Mouse (Mus musculus) erythroblast, adult 5-6 weeks (primary cell): Measurements from ENCODE around the gene Gm21093. TPM values are rescaled to one million over a fixed set of nuclear protein-coding genes. Genes with fewer than 3 reads are reported as not detected.
"Not testable (repeated sequence)": the region's sequence is repeated elsewhere in the genome, so short reads cannot be mapped to it uniquely, and the experiment has no call there.

ENCODE experiments used
- ATAC-seq: replicated peaks from 2 replicates; pipeline ENCODE4 v1.8.0; 2016; ENCODE audit warnings: moderate number of reproducible peaks, mild to moderate bottlenecking, moderate TSS enrichment, inconsistent platforms; ENCODE audit not compliant: poor library complexity, low FRiP score, severe bottlenecking
- total RNA-seq, 2 experiments: library from RNA; stranded (forward) in 1 of 2; stranded (reverse) in 1 of 2; fragments of 150-400 nt in 1 of 2; fragments of 200-764, 138-1000 nt in 1 of 2; gene quantifications; 2 replicates each; pipeline versions ENCODE4 v1.2.3 to v1.2.4; 2015 to 2017; ENCODE audit warnings: low replicate concordance in 2 of 2

Gm21093 gene
- total RNA-seq (2015; ENCODE audit: low replicate concordance) (not detected in 2 replicates), total RNA-seq (2017; ENCODE audit: low replicate concordance) (not detected in 2 replicates)

GRCm38 (mm10) chr4:42034626-42035025 is at the start of gene Gm21093:
Gene Gm21093, minus strand, starts transcription at chr4:42034726.
- not testable (repeated sequence) for ATAC-seq

Other genes starting within 250 kb of the Gm21093 start
- gene Gm21541, start 131.1 kb downstream of the Gm21093 start, total RNA-seq (2015; ENCODE audit: low replicate concordance): not detected in 2 replicates
- gene Gm21541, start 131.1 kb downstream of the Gm21093 start, total RNA-seq (2017; ENCODE audit: low replicate concordance): not detected in 2 replicates
- 1.5 TPM in 1 of 2 replicates, not detected in the other for gene Gm20878, start 93.2 kb downstream of the Gm21093 start, total RNA-seq (2015; ENCODE audit: low replicate concordance)
- not detected in 2 replicates for gene Gm20878, start 93.2 kb downstream of the Gm21093 start, total RNA-seq (2017; ENCODE audit: low replicate concordance)
- 0.38 TPM in 1 of 2 replicates, not detected in the other for gene Fam205a4, start 68.7 kb downstream of the Gm21093 start, total RNA-seq (2015; ENCODE audit: low replicate concordance)
- not detected in 2 replicates for gene Fam205a4, start 68.7 kb downstream of the Gm21093 start, total RNA-seq (2017; ENCODE audit: low replicate concordance)
- gene Gm3893, start 56.5 kb upstream of the Gm21093 start, total RNA-seq (2015; ENCODE audit: low replicate concordance): not detected in 2 replicates
- not detected in 2 replicates for gene Gm3893, start 56.5 kb upstream of the Gm21093 start, total RNA-seq (2017; ENCODE audit: low replicate concordance)
- not detected in 2 replicates for gene Gm13304, start 80.1 kb upstream of the Gm21093 start, total RNA-seq (2015; ENCODE audit: low replicate concordance)
- gene Gm13304, start 80.1 kb upstream of the Gm21093 start, total RNA-seq (2017; ENCODE audit: low replicate concordance): not detected in 2 replicates
- not detected in 2 replicates for gene Gm13306, start 118.7 kb upstream of the Gm21093 start, total RNA-seq (2015; ENCODE audit: low replicate concordance)
- gene Gm13306, start 118.7 kb upstream of the Gm21093 start, total RNA-seq (2017; ENCODE audit: low replicate concordance): not detected in 2 replicates
- not detected in 2 replicates for gene Gm13305, start 133.9 kb upstream of the Gm21093 start, total RNA-seq (2015; ENCODE audit: low replicate concordance)
- 2.1 TPM in 1 of 2 replicates, not detected in the other for gene Gm13305, start 133.9 kb upstream of the Gm21093 start, total RNA-seq (2017; ENCODE audit: low replicate concordance)
- gene Gm10600, start 205.9 kb upstream of the Gm21093 start, total RNA-seq (2015; ENCODE audit: low replicate concordance): not detected in 2 replicates
- not detected in 2 replicates for gene Gm10600, start 205.9 kb upstream of the Gm21093 start, total RNA-seq (2017; ENCODE audit: low replicate concordance)
- not detected in 2 replicates for gene Ccl21b, start 221.0 kb upstream of the Gm21093 start, total RNA-seq (2015; ENCODE audit: low replicate concordance)
- gene Ccl21b, start 221.0 kb upstream of the Gm21093 start, total RNA-seq (2017; ENCODE audit: low replicate concordance): not detected in 2 replicates